Mouse (Mus musculus): ENCODE data around the gene Rnf20. TPM values are rescaled to one million over a fixed set of nuclear protein-coding genes. Genes with fewer than 3 reads are reported as not detected.
"Not testable (repeated sequence)": the region's sequence is repeated elsewhere in the genome, so short reads cannot be mapped to it uniquely, and the experiment has no call there.

Rnf20 gene
- total RNA-seq, 1 experiment, result 43.6 TPM

DNA sequence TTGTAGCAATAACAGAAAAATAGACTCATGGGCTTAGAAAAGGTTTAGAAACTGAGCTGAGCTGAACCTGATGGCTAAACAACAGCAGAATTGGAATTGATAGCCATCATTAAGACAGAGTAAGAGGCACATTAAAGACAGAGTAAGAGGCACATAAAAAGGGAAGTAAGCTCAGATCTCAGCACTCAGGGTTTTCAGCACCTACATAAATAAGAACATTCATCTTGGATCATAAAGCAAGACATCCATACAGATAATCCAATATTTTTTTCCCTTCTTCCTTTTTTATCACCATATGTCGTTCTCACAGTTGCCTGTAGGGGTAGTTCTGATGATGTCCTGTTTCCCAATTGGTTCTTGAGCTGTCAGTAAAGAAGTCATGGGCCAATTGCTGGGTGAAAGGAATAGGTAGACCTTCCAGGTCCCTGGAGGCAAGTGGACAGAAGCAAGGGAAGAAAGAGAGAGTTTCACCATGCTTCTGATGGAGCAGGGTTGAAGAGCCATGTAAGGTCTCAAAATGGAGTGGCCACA, 27.7 kb upstream of the Rnf20 start:
- H3K27ac ChIP-seq (ENCODE audit: insufficient read depth, low read depth, low read length, poor library complexity, severe bottlenecking), result no peak overlapping the region
- DNase-seq (ENCODE audit: low read depth, low spot score), result no peak
- TF ChIP-seq HCFC1 (IDR thresholded peaks at IDR 0.05; ENCODE audit: borderline replicate concordance, insufficient read depth, low read length) (no peak), ZC3H11A (IDR thresholded peaks at IDR 0.05; ENCODE audit: borderline replicate concordance, low read depth, low read length) (no peak), MAFK (IDR thresholded peaks at IDR 0.05; ENCODE audit: insufficient read depth, low read depth, low read length) (no peak), ZNF384 (IDR thresholded peaks at IDR 0.05; ENCODE audit: low read depth, low read length) (no peak), CHD2 (IDR thresholded peaks at IDR 0.05; ENCODE audit: low read depth, low read length) (no peak)
- no peak overlapping the region for H3K9ac ChIP-seq (ENCODE audit: insufficient read depth, low read depth, low read length, poor library complexity, severe bottlenecking)
- H3K36me3 ChIP-seq (ENCODE audit: control insufficient read depth, insufficient read depth, low read length, poor library complexity, severe bottlenecking), result no peaks in the 10 kb centered on the region
- H3K9me3 ChIP-seq (ENCODE audit: control insufficient read depth, insufficient read depth, low read depth, low read length), result no peaks in the 10 kb centered on the region
- no peaks in the 10 kb centered on the region for H3K4me1 ChIP-seq (ENCODE audit: control insufficient read depth in 2 of 2, insufficient read depth in 2 of 2, low read length in 2 of 2, poor library complexity in 1 of 2)
- in situ Hi-C loops (cut with MboI; ENCODE audit: low sequenced_read_pairs in 2 of 2, unreplicated experiment in 2 of 2), result no loop called here
- no peak overlapping the region for H3K4me3 ChIP-seq (ENCODE audit: insufficient read depth in 1 of 2, low read depth in 1 of 2, low read length in 2 of 2, poor library complexity in 1 of 2, severe bottlenecking in 1 of 2)

DNA sequence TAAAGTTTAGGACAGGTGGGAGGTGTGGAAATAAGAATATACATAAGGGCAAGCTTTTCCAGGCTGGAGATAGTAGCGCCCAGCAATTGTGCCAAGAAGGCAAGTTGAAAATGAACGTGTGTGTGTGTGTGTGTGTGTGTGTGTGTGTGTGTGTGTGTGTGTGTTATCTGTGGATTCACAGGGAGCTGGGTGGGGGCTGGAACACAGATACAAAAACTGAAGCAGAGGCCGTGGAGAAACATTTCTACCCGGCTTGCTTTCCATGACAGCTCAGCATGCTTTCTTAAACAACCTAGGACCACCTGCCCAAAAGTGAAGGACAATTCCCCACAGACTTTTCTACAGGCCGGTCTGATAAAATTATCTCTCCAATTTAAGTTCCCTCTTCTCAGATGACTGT, 27.2 kb upstream of the Rnf20 start:
- H3K27ac ChIP-seq (ENCODE audit: insufficient read depth, low read depth, low read length, poor library complexity, severe bottlenecking), result no peak overlapping the region
- H3K36me3 ChIP-seq (ENCODE audit: control insufficient read depth, insufficient read depth, low read length, poor library complexity, severe bottlenecking), result no peaks in the 10 kb centered on the region
- no peak overlapping the region for H3K9ac ChIP-seq (ENCODE audit: insufficient read depth, low read depth, low read length, poor library complexity, severe bottlenecking)
- no peak overlapping the region for H3K4me3 ChIP-seq (ENCODE audit: insufficient read depth in 1 of 2, low read depth in 1 of 2, low read length in 2 of 2, poor library complexity in 1 of 2, severe bottlenecking in 1 of 2)
- H3K4me1 ChIP-seq (ENCODE audit: control insufficient read depth in 2 of 2, insufficient read depth in 2 of 2, low read length in 2 of 2, poor library complexity in 1 of 2), result no peaks in the 10 kb centered on the region
- no peak for DNase-seq (ENCODE audit: low read depth, low spot score)
- in situ Hi-C loops (cut with MboI; ENCODE audit: low sequenced_read_pairs in 2 of 2, unreplicated experiment in 2 of 2), result no loop called here
- TF ChIP-seq ZC3H11A (IDR thresholded peaks at IDR 0.05; ENCODE audit: borderline replicate concordance, low read depth, low read length) (no peak), ZNF384 (IDR thresholded peaks at IDR 0.05; ENCODE audit: low read depth, low read length) (no peak), MAFK (IDR thresholded peaks at IDR 0.05; ENCODE audit: insufficient read depth, low read depth, low read length) (no peak), CHD2 (IDR thresholded peaks at IDR 0.05; ENCODE audit: low read depth, low read length) (no peak), HCFC1 (IDR thresholded peaks at IDR 0.05; ENCODE audit: borderline replicate concordance, insufficient read depth, low read length) (no peak)
- H3K9me3 ChIP-seq (ENCODE audit: control insufficient read depth, insufficient read depth, low read depth, low read length), result no peaks in the 10 kb centered on the region

DNA sequence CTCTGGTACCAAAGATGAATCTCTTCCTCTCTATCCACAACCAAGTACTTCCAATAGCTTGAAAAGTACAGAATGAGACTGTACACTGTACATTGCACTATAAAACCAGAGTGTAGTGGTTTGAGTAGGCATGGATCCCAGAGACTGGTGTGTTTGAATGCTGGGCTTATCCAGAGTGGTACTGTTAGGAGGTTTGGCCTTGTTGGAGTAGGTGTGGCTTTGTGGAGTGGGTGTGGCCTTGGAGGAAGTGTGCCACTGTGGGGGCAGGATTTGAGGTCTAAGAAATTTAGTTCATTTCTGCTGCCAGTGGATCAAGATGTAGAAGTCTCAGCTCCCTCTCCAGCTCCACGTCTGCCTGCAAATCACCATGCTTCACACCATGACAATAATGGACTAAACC, 26.3 kb upstream of the Rnf20 start:
- in situ Hi-C loops (cut with MboI; ENCODE audit: low sequenced_read_pairs in 2 of 2, unreplicated experiment in 2 of 2), result no loop called here

DNA sequence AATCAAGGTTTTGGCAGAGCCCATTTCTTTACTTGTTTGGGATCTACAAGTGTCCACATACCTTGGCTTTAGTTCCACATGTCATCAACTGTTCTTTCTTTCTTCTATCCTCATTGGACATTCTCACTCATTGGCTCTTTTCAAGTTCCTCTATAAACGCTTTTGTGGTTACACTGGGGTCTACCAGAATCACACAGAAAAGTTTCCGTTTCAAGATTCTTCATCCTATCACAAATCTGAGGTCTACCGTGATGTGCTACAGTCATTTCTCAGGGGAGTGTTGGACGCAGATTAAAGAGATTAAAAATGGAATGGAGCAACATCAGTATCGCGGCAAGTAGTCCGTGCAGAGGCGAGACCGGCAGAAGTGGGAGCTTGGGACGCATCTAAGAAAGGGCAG, 14.9 kb upstream of the Rnf20 start:
- no peaks in the 10 kb centered on the region for H3K36me3 ChIP-seq (ENCODE audit: control insufficient read depth, insufficient read depth, low read length, poor library complexity, severe bottlenecking)
- in situ Hi-C loops (cut with MboI; ENCODE audit: low sequenced_read_pairs in 2 of 2, unreplicated experiment in 2 of 2), result no loop called here

More for the DNA sequence above, 26.3 kb upstream of the Rnf20 start:
- no peak for DNase-seq (ENCODE audit: low read depth, low spot score)
- Histone ChIP-seq H3K36me3 (ENCODE audit: control insufficient read depth, insufficient read depth, low read length, poor library complexity, severe bottlenecking) (no peaks in the 10 kb centered on the region), H3K4me1 (ENCODE audit: control insufficient read depth in 2 of 2, insufficient read depth in 2 of 2, low read length in 2 of 2, poor library complexity in 1 of 2) (no peaks in the 10 kb centered on the region), H3K27ac (ENCODE audit: insufficient read depth, low read depth, low read length, poor library complexity, severe bottlenecking) (no peak overlapping the region), H3K9ac (ENCODE audit: insufficient read depth, low read depth, low read length, poor library complexity, severe bottlenecking) (no peak overlapping the region), H3K9me3 (ENCODE audit: control insufficient read depth, insufficient read depth, low read depth, low read length) (no peaks in the 10 kb centered on the region), H3K4me3 (ENCODE audit: insufficient read depth in 1 of 2, low read depth in 1 of 2, low read length in 2 of 2, poor library complexity in 1 of 2, severe bottlenecking in 1 of 2) (no peak overlapping the region)
- no peak for TF ChIP-seq HCFC1 (IDR thresholded peaks at IDR 0.05; ENCODE audit: borderline replicate concordance, insufficient read depth, low read length)
- no peak for TF ChIP-seq ZNF384 (IDR thresholded peaks at IDR 0.05; ENCODE audit: low read depth, low read length)
- no peak for TF ChIP-seq CHD2 (IDR thresholded peaks at IDR 0.05; ENCODE audit: low read depth, low read length)
- no peak for TF ChIP-seq ZC3H11A (IDR thresholded peaks at IDR 0.05; ENCODE audit: borderline replicate concordance, low read depth, low read length)
- TF ChIP-seq MAFK (IDR thresholded peaks at IDR 0.05; ENCODE audit: insufficient read depth, low read depth, low read length), result no peak

DNA sequence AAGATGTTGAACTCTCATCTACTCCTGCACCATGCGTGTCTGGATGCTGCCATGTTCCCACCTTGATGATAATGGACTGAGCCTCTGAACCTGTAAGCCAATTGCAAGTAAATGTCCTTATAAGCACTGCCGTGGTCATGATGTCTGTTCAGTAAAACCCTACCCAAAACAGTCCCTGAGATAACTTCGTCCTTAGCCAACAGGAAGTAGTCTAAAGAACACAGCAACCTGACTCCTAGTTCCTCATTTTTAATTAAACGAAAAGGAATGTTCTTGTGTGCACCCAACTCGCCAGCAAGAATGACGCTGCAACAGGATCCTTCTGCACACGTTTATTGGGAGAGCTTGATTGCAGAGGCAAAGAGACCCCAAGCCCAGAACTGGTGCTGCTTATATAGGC, 11.9 kb upstream of the Rnf20 start:
- H3K4me3 ChIP-seq (ENCODE audit: insufficient read depth in 1 of 2, low read depth in 1 of 2, low read length in 2 of 2, poor library complexity in 1 of 2, severe bottlenecking in 1 of 2); H3K27ac ChIP-seq (ENCODE audit: insufficient read depth, low read depth, low read length, poor library complexity, severe bottlenecking); H3K4me1 ChIP-seq (ENCODE audit: control insufficient read depth in 2 of 2, insufficient read depth in 2 of 2, low read length in 2 of 2, poor library complexity in 1 of 2); H3K9me3 ChIP-seq (ENCODE audit: control insufficient read depth, insufficient read depth, low read depth, low read length); H3K9ac ChIP-seq (ENCODE audit: insufficient read depth, low read depth, low read length, poor library complexity, severe bottlenecking); DNase-seq (ENCODE audit: low read depth, low spot score); H3K36me3 ChIP-seq (ENCODE audit: control insufficient read depth, insufficient read depth, low read length, poor library complexity, severe bottlenecking): not testable (repeated sequence)
- in situ Hi-C loops (cut with MboI; ENCODE audit: low sequenced_read_pairs in 2 of 2, unreplicated experiment in 2 of 2), result loop anchor here in 1 of 2 experiments (10.0 kb wide), 1 partner anchor 55 kb away; no protein-coding TSS in a partner anchor

More for the DNA sequence above, 14.9 kb upstream of the Rnf20 start:
- Histone ChIP-seq H3K27ac (ENCODE audit: insufficient read depth, low read depth, low read length, poor library complexity, severe bottlenecking) (no peak overlapping the region), H3K4me1 (ENCODE audit: control insufficient read depth in 2 of 2, insufficient read depth in 2 of 2, low read length in 2 of 2, poor library complexity in 1 of 2) (no peaks in the 10 kb centered on the region), H3K9ac (ENCODE audit: insufficient read depth, low read depth, low read length, poor library complexity, severe bottlenecking) (no peak overlapping the region), H3K4me3 (ENCODE audit: insufficient read depth in 1 of 2, low read depth in 1 of 2, low read length in 2 of 2, poor library complexity in 1 of 2, severe bottlenecking in 1 of 2) (no peak overlapping the region), H3K9me3 (ENCODE audit: control insufficient read depth, insufficient read depth, low read depth, low read length) (no peaks in the 10 kb centered on the region)
- no peak for TF ChIP-seq ZNF384 (IDR thresholded peaks at IDR 0.05; ENCODE audit: low read depth, low read length)
- TF ChIP-seq HCFC1 (IDR thresholded peaks at IDR 0.05; ENCODE audit: borderline replicate concordance, insufficient read depth, low read length), result no peak
- TF ChIP-seq CHD2 (IDR thresholded peaks at IDR 0.05; ENCODE audit: low read depth, low read length), result no peak
- no peak for TF ChIP-seq ZC3H11A (IDR thresholded peaks at IDR 0.05; ENCODE audit: borderline replicate concordance, low read depth, low read length)
- no peak for TF ChIP-seq MAFK (IDR thresholded peaks at IDR 0.05; ENCODE audit: insufficient read depth, low read depth, low read length)
- DNase-seq (ENCODE audit: low read depth, low spot score), result no peak
